Mouse (Mus musculus) thymus, postnatal 4 days (tissue): ENCODE results near the gene Crtac1.

ENCODE experiments used
- DNase-seq: peaks from one replicate; pipeline ENCODE4 v3.0.0; 2021

Crtac1 gene

GRCm38 (mm10) chr19:42272003-42272963, 159.3 kb downstream of the Crtac1 start:
- DNase-seq: peak; percentile 81

DNA sequence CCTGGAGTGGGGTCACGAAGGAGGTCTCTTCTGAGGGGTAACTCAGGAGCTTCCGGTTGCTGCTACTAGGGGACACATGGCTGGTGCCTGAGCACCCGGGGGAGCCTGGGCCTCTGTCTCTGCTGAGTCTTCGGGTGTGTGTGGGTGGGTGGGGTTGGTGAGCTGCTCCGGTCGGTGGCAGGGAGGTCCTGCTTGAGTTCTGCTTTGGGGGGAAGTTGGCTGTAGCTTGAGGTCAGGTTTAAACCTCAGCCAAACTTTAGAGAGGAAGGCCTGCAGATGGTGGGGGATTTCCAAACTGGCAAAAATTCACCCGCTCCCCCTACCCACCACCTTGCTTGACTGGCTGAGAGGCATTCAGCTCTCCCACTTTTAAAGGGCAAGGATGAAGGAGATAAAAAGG, 160.4 kb downstream of the Crtac1 start:
- no peak for DNase-seq

- DNase-seq: no peak
These were observed 161.5 kb downstream of the Crtac1 start for GRCm38 (mm10) chr19:42270119-42270518.

GRCm38 (mm10) chr19:42268337-42268736, 163.2 kb downstream of the Crtac1 start:
- peak; percentile 47 for DNase-seq

GRCm38 (mm10) chr19:42263524-42263923, 168.1 kb downstream of the Crtac1 start:
- DNase-seq: no peak

DNA sequence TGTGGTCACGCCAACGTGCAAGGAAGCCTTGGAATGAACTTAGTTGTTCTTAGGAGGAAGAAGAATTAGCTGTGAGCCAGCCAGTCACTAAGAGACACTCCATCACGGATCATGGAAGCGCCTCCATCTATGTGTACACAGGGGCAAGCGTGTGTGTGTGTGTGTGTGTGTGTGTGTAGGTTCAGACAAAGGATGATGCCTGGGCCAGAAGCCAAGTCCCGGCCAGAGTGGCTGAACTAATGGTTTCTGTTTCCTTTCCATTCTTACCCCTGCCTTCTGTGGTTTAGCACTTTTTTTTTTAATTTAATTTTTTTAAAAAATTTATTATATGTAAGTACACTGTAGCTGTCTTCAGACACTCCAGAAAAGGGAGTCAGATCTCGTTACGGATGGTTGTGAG, 171.1 kb downstream of the Crtac1 start:
- no peak for DNase-seq

DNA sequence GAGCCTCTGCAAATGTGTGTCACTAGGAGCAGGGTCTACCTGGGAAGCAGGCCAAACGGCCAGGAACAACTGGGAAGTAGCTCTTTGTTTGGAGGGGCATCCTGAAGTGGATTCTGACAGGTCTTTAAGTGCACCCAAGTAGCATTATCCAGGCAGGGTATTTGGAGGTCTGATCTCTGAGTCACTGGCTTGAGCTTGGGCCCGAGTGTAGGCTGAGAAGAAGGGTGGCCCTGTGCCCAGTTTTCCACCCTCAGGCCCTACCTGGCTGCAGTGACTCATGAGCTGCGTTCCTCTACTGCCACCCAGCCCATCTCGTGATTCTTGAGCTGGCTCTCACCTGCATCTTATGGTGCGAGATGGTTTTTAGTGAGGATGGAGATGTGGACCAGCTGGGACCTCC, 173.0 kb downstream of the Crtac1 start:
- DNase-seq: no peak

DNA sequence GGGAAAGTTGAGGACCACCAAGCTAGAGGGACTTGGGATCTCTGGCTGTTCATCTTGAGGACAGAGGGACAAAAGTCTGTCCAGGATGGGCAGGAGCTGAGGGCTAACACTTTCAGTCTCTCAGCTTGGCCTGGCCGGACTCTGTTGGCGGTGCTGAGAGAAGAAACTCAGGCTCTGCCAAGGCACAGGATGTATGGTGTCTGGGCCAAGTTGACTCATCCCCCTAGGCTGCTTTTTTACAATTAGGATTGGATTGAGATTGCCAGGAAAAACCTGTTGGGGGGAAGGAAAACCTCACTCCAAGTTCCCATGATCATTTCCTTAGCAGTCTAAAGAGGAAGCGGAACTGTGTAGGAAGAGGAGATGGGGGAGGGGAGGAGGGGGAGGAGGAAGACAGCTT, 173.6 kb downstream of the Crtac1 start:
- no peak for DNase-seq

GRCm38 (mm10) chr19:42257241-42257635, 174.3 kb downstream of the Crtac1 start:
- DNase-seq: no peak

GRCm38 (mm10) chr19:42256611-42257240, 174.9 kb downstream of the Crtac1 start:
- no peak for DNase-seq

DNA sequence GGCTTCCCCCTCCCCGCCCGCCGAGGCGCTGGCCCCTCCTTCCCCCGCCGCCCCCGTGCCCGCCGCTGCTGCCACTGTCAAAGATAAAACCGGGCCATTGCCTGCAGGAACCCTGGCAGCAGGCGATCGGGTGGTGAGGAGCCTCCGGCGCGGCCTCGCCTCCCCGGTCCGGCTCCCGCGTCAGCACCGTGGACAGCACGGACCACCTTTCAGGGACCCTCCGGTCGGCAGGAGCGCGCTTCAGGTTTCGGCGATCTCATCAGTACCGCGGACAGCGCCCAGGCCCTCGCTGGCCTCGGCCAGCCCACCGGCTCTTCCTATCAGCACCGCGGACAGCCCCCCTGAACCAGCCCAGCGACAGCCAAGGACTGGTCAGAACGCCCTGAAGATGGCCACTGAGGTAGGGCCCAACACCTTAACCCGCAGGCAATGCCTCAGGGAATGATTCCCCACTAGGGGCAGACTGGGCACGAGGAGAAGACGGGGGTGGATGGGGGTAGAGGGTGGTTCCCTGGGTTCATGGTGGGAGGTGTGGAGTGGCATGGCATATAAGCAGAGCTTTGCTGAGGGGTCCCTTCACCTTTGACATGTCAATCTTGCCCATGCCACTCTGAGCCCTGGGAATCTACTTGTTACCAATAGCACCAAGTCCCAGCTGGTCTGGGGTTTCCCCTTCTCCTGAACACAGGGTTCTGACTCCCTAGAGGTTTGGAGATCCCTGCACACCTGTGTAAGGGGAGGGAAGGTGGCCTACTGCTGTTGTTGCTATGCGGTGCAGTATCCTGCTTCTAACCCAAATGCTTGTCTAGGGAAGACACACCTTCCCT, 175.6 kb downstream of the Crtac1 start:
- DNase-seq: peak; percentile 84

DNA sequence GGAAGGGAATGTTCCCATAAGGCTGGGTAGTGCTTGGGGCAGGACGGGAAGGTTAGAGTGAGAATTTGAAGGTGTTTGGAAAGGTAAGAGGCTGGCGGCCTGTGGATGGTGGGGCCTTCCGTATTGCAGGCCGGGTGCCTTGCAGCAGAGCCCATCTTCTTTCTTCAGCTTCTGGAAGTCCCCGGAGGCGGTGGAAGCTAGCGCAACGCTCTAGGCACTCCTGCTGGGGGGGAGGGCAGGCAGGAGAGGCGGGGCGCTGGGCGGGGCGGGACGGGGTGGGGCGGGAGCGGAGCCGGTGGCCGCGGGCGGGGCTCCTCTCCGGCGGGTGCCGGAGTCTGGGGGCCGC, 176.2 kb downstream of the Crtac1 start:
- no peak for DNase-seq

- DNase-seq: no peak
These were observed 181.3 kb downstream of the Crtac1 start for GRCm38 (mm10) chr19:42249976-42250914.

DNA sequence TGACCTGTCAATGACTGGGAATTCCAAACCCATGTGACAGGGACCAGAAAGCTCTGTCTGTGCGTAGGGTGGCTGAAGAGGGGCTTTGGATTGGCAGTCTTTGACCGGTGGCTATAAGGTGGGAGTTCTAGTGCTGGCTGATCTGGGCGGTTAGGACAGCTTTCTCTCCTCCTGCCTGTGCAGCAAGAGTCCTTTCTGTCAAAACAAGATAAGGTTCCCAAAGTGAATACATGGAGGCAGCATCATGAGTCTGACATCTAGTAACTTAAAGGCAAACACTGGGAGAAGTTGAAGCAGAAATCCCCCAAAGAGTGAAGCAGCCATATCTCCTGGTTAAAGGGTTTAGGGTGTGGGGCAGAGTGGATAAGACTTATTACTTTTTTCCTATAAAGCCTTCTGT, 184.1 kb downstream of the Crtac1 start, which contains the start of gene Golga7b:
Gene Golga7b, plus strand, starts transcription at position 56 of the 400 bp plus-strand sequence.
- DNase-seq: no peak

DNA sequence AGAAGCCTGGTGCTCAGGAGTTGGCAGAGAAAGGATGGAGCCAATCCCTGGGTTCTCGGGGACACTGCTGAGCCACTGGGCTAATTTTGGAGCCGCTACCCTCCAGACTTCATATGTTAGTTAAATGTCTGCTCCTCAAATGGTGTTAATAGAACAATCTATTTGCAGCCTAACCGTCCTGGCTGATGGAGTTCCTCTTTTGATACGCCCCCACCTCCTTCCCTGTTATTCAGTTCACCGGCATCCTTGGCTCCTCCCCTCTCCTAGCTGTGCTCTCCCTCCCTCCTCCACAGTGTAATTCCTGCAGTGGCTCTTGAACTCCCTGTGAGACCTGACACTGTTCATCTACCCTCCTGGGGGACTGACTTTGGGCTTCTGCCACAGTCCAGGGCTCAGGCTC, 185.0 kb downstream of the Crtac1 start:
- no peak for DNase-seq

GRCm38 (mm10) chr19:42243401-42243800, 188.2 kb downstream of the Crtac1 start:
- no peak for DNase-seq

DNA sequence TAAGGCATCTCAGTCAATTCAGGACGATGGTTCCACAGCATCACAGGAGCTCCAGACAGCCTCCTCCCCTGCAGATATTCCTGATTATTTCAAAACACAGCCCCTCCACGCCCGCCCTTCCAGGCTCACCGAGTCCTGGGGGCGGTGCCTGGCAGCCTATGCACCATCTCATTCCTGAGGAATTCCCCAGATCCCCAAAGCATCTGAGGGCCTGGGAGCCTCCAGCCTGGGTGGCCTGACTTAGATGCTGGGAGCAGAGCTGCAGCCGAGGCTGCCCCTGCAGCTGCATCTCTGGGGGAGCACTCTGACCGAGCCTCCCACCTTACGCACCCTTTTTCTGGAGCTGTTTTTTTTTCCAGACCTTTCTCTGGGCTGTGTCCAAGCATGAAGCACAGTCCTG, 190.7 kb downstream of the Crtac1 start:
- no peak for DNase-seq

GRCm38 (mm10) chr19:42238341-42238715, 193.3 kb downstream of the Crtac1 start:
- no peak for DNase-seq

DNA sequence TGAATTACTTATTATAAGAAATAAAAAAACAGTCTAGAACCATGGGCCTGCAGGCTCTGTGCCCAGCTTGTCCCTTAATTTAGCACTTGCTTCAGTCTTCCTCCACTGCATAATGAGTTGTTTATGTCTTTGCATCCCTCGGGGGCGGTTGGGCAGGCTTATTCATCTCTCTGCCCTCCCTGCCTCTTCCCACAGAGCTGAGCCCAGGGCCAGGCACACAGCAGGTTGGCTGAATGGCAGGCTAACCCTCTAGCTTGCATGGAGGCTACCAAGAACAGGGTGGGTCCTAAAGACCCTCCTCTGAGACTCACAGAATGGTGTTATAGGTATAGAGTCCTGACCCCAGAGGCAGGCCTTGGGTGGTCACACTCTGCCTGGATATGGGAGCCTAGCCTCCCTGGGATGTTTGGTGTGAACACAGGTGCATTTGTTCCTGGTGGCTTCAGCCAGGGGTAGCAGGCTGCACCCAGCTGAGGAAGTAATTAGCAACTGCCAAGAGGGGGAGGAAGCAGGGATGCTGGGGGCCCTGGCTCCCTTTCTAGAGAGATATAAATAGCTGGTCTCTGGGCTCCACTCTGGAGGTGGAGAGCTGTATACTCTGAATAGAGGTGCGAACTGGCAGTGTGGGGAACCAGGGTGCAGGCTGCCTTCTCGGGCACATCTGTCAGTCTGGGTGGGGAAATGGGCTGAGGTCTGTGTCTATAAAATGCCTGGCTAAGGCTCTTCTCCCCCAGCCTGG, 193.8 kb downstream of the Crtac1 start:
- no peak for DNase-seq
